Mouse (Mus musculus): ENCODE measurements around the gene Prkn.

- TF ChIP-seq CTCF (IDR thresholded peaks at IDR 0.05) (no peak), EP300 (IDR thresholded peaks at IDR 0.05) (no peak)
These were observed 322.6 kb downstream of the Prkn start for GRCm38 (mm10) chr17:11162770-11163169.

Data from lung, postnatal 0 days (tissue).